In the genomic region with DNA sequence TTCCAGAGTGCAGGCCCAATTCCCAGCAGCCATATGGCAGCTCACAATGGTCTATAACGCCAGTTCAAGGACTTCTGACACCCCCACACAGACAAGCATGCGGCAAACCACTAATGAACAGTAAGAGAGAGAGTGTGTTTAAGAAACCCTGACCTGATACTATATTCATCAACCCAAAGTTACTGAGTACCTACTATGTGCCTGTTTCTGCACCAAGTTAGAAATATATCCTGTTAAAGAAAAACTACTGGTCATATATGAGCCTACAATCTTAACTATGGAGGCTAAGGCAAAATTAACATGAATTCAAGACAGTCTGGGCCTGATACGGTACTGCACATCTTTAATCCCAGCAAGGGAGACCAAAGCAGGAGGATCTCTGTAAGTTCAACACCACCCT, we compare ENCODE assay signal across 11 mouse cellular contexts. TPM values are rescaled to one million over a fixed set of nuclear protein-coding genes. Genes with fewer than 3 reads are reported as not detected.
DNase-seq lines count a peak whose midpoint lies in the region; ATAC-seq and TF ChIP-seq lines count a peak whose summit lies in the region.
"Had no signal": no experiment of that assay in that cellular context is flagged by ENCODE, and none has a peak within 500 bp of the region (broad histone marks: within the 10 kb centered on the region; RNA-seq: fewer than 3 reads in every experiment).

No protein-coding gene starts in this region.

- ATAC-seq in embryonic facial prominence, embryonic 15.5 days (ENCODE audit: insufficient number of reproducible peaks, low FRiP score, low TSS enrichment, low read depth): no peak
- ATAC-seq in limb, embryonic 11.5 days (ENCODE audit: insufficient number of reproducible peaks, low FRiP score, low TSS enrichment, low read depth): no peak
- no peak for ATAC-seq in neural tube, embryonic 13.5 days (ENCODE audit: low read depth)
- ATAC-seq in inflammation-experienced regulatory T-cells, adult 6 months: no peak
- ATAC-seq: Patski had no signal

- peak overlapping the region; percentile 47 for H3K9ac ChIP-seq in embryonic facial prominence, embryonic 15.5 days
- 0 out of 2 replicates have a peak overlapping the region, but pooled peaks have one; percentile 54 for H3K9ac ChIP-seq in limb, embryonic 11.5 days (ENCODE audit: low read length)
- H3K9ac ChIP-seq in neural tube, embryonic 13.5 days: peak overlapping the region; percentile 89

- H3K27me3 ChIP-seq in embryonic facial prominence, embryonic 15.5 days: no peaks in the 10 kb centered on the region
- H3K27me3 ChIP-seq in limb, embryonic 11.5 days (ENCODE audit: control insufficient read depth, insufficient read depth, low read length): no peaks in the 10 kb centered on the region
- H3K27me3 ChIP-seq in neural tube, embryonic 13.5 days: no peaks in the 10 kb centered on the region
- H3K27me3 ChIP-seq: Patski had no signal

- no peaks in the 10 kb centered on the region for H3K9me3 ChIP-seq in embryonic facial prominence, embryonic 15.5 days (replicated peaks)
- H3K9me3 ChIP-seq in limb, embryonic 11.5 days (ENCODE audit: control insufficient read depth, low read length): no peaks in the 10 kb centered on the region
- no peaks in the 10 kb centered on the region for H3K9me3 ChIP-seq in neural tube, embryonic 13.5 days

- DNase-seq in layer of hippocampus, adult 2 months (ENCODE audit: low spot score in 2 of 2): no peak
- DNase-seq in layer of hippocampus, postnatal 10 days (ENCODE audit: low spot score in 2 of 2): no peak
- DNase-seq in limb, embryonic 11.5 days (ENCODE audit: low spot score): no peak
- DNase-seq in gastrocnemius, postnatal 4 days (ENCODE audit: low spot score in 2 of 2): no peak
- DNase-seq in adrenal gland, adult 8-10 months: no peak
- DNase-seq: kidney, adult 11 months had no signal

- no peak for TF ChIP-seq CTCF in layer of hippocampus, adult 2 months (conservative IDR thresholded peaks at IDR 0.05)

- peak overlapping the region; percentile 83 for H3K4me2 ChIP-seq in embryonic facial prominence, embryonic 15.5 days (replicated peaks)
- H3K4me2 ChIP-seq in limb, embryonic 11.5 days (ENCODE audit: low read depth, severe bottlenecking): peak overlapping the region; percentile 67
- peak overlapping the region; percentile 87 for H3K4me2 ChIP-seq in neural tube, embryonic 13.5 days

- H3K36me3 ChIP-seq in embryonic facial prominence, embryonic 15.5 days: peaks cover 3% of the 10 kb centered on the region; the same call in 1 of the 2 replicates
- no peaks in the 10 kb centered on the region for H3K36me3 ChIP-seq in limb, embryonic 11.5 days (ENCODE audit: control insufficient read depth, insufficient read depth, low read length)
- no peaks in the 10 kb centered on the region for H3K36me3 ChIP-seq in neural tube, embryonic 13.5 days

- peak overlapping the region; percentile 72; the same call in 1 of the 2 replicates for H3K4me3 ChIP-seq in layer of hippocampus, adult 2 months
- peak overlapping the region; percentile 70 for H3K4me3 ChIP-seq in embryonic facial prominence, embryonic 15.5 days (replicated peaks)
- H3K4me3 ChIP-seq in limb, embryonic 11.5 days (ENCODE audit: low read depth, low read length): peak overlapping the region; percentile 82
- H3K4me3 ChIP-seq in neural tube, embryonic 13.5 days: peak overlapping the region; percentile 76

- 82% methylated on average over 3 of the region's 3 CpGs for WGBS in embryonic facial prominence, embryonic 15.5 days
- WGBS in limb, embryonic 11.5 days: 77% methylated on average over 3 of the region's 3 CpGs
- whole genome bisulfite sequencing in neural tube, embryonic 13.5 days: 81% methylated on average over 3 of the region's 3 CpGs

- H3K4me1 ChIP-seq in embryonic facial prominence, embryonic 15.5 days: peaks cover 10% of the 10 kb centered on the region
- 0 out of 2 replicates have a peak, but pooled peaks cover 6% of the 10 kb centered on the region for H3K4me1 ChIP-seq in limb, embryonic 11.5 days (ENCODE audit: control insufficient read depth, insufficient read depth, low read length)
- H3K4me1 ChIP-seq in neural tube, embryonic 13.5 days (replicated peaks): peaks cover 10% of the 10 kb centered on the region

- no peak overlapping the region for H3K27ac ChIP-seq in layer of hippocampus, adult 2 months
- no peak overlapping the region for H3K27ac ChIP-seq in embryonic facial prominence, embryonic 15.5 days (replicated peaks)
- no peak overlapping the region for H3K27ac ChIP-seq in limb, embryonic 11.5 days (replicated peaks; ENCODE audit: low read depth, low read length)
- no peak overlapping the region for H3K27ac ChIP-seq in neural tube, embryonic 13.5 days (replicated peaks)

RNA-seq across cellular contexts. Expression of a gene that starts 1.3 kb away (rescaled TPM):
- 10 to 100 TPM; 14.3 to 17.2 TPM for total RNA-seq in layer of hippocampus, adult 2 months (2021)
- 10 to 100 TPM; 11.8 to 16.0 TPM for total RNA-seq in layer of hippocampus, postnatal 10 days (2021)
- polyA plus RNA-seq in embryonic facial prominence, embryonic 15.5 days (2015; fragmentation: Nextera tagmentation; extraction: Ambion mirVana): 37.4 and 41.8 TPM in 2 replicates
- 26.6 and 33.8 TPM in 2 replicates for polyA plus RNA-seq in limb, embryonic 11.5 days (2014; fragmentation: Nextera tagmentation; extraction: Ambion mirVana)
- polyA plus RNA-seq in neural tube, embryonic 13.5 days (2015; fragmentation: Nextera tagmentation; extraction: Ambion mirVana): 21.2 and 22.6 TPM in 2 replicates
- 10 to 100 TPM; 54.8 to 60.3 TPM for total RNA-seq in gastrocnemius, postnatal 4 days (2021)
- polyA plus RNA-seq in inflammation-experienced regulatory T-cells, adult 6 months (2017; shearing (Covaris generic)): 100 to 1,000 TPM in 2 of 3 experiments, 10 to 100 TPM in 1; 61.0 to 150 (median 121) TPM
- total RNA-seq in adrenal gland, adult 8-10 months (2022): 10 to 100 TPM; 11.4 to 31.1 (median 21.4) TPM

RNA-seq across cellular contexts. Expression of a gene that starts 17.2 kb away (rescaled TPM):
- not detected for total RNA-seq in layer of hippocampus, adult 2 months (2021)
- not detected for total RNA-seq in layer of hippocampus, postnatal 10 days (2021)
- polyA plus RNA-seq in embryonic facial prominence, embryonic 15.5 days (2015; fragmentation: Nextera tagmentation; extraction: Ambion mirVana): 0.07 and 0.20 TPM in 2 replicates
- not detected in 2 replicates for polyA plus RNA-seq in limb, embryonic 11.5 days (2014; fragmentation: Nextera tagmentation; extraction: Ambion mirVana)
- polyA plus RNA-seq in neural tube, embryonic 13.5 days (2015; fragmentation: Nextera tagmentation; extraction: Ambion mirVana): not detected in 2 replicates
- total RNA-seq in gastrocnemius, postnatal 4 days (2021): not detected
- polyA plus RNA-seq in inflammation-experienced regulatory T-cells, adult 6 months (2017; shearing (Covaris generic)): not detected
- total RNA-seq in adrenal gland, adult 8-10 months (2022): not detected
- total RNA-seq: common myeloid progenitor, adult 5-6 weeks had no signal
- polyA plus RNA-seq: Patski had no signal

RNA-seq across cellular contexts. Expression of a gene that starts 41.6 kb away (rescaled TPM):
- under 1 TPM in 1 of 2 experiments, not detected in 1; 0.90 TPM for total RNA-seq in layer of hippocampus, adult 2 months (2021)
- under 1 TPM in 1 of 2 experiments, not detected in 1; 0.43 TPM for total RNA-seq in layer of hippocampus, postnatal 10 days (2021)
- 0.19 TPM in 1 of 2 replicates, not detected in the other for polyA plus RNA-seq in embryonic facial prominence, embryonic 15.5 days (2015; fragmentation: Nextera tagmentation; extraction: Ambion mirVana)
- polyA plus RNA-seq in limb, embryonic 11.5 days (2014; fragmentation: Nextera tagmentation; extraction: Ambion mirVana): not detected in 2 replicates
- polyA plus RNA-seq in neural tube, embryonic 13.5 days (2015; fragmentation: Nextera tagmentation; extraction: Ambion mirVana): not detected in 2 replicates
- total RNA-seq in gastrocnemius, postnatal 4 days (2021): not detected
- not detected for polyA plus RNA-seq in inflammation-experienced regulatory T-cells, adult 6 months (2017; shearing (Covaris generic))
- not detected for total RNA-seq in adrenal gland, adult 8-10 months (2022)
- total RNA-seq: common myeloid progenitor, adult 5-6 weeks had no signal

RNA-seq across cellular contexts. Expression of a gene that starts 52.6 kb away (rescaled TPM):
- under 1 TPM; 0.38 to 0.66 TPM for total RNA-seq in layer of hippocampus, adult 2 months (2021)
- under 1 TPM in 1 of 2 experiments, not detected in 1; 0.16 TPM for total RNA-seq in layer of hippocampus, postnatal 10 days (2021)
- 6.1 and 6.7 TPM in 2 replicates for polyA plus RNA-seq in embryonic facial prominence, embryonic 15.5 days (2015; fragmentation: Nextera tagmentation; extraction: Ambion mirVana)
- polyA plus RNA-seq in limb, embryonic 11.5 days (2014; fragmentation: Nextera tagmentation; extraction: Ambion mirVana): 0.81 and 1.5 TPM in 2 replicates
- 0.29 TPM in 1 of 2 replicates, not detected in the other for polyA plus RNA-seq in neural tube, embryonic 13.5 days (2015; fragmentation: Nextera tagmentation; extraction: Ambion mirVana)
- total RNA-seq in gastrocnemius, postnatal 4 days (2021): 1 to 10 TPM; 1.8 to 2.3 TPM
- not detected for polyA plus RNA-seq in inflammation-experienced regulatory T-cells, adult 6 months (2017; shearing (Covaris generic))
- total RNA-seq in adrenal gland, adult 8-10 months (2022): under 1 TPM; 0.17 to 0.65 (median 0.46) TPM
- total RNA-seq: common myeloid progenitor, adult 5-6 weeks had no signal

RNA-seq across cellular contexts. Expression of a gene that starts 57.0 kb away (rescaled TPM):
- 100 to 1,000 TPM; 257 to 267 TPM for total RNA-seq in layer of hippocampus, adult 2 months (2021)
- total RNA-seq in layer of hippocampus, postnatal 10 days (2021): 100 to 1,000 TPM; 292 to 301 TPM
- 470 and 490 TPM in 2 replicates for polyA plus RNA-seq in embryonic facial prominence, embryonic 15.5 days (2015; fragmentation: Nextera tagmentation; extraction: Ambion mirVana)
- polyA plus RNA-seq in limb, embryonic 11.5 days (2014; fragmentation: Nextera tagmentation; extraction: Ambion mirVana): 314 and 345 TPM in 2 replicates
- polyA plus RNA-seq in neural tube, embryonic 13.5 days (2015; fragmentation: Nextera tagmentation; extraction: Ambion mirVana): 384 and 425 TPM in 2 replicates
- total RNA-seq in gastrocnemius, postnatal 4 days (2021): 10 to 100 TPM; 72.4 to 83.6 TPM
- 1,000 to 10,000 TPM in 2 of 3 experiments, 100 to 1,000 TPM in 1; 884 to 1,358 (median 1,179) TPM for polyA plus RNA-seq in inflammation-experienced regulatory T-cells, adult 6 months (2017; shearing (Covaris generic))
- 100 to 1,000 TPM in 2 of 4 experiments, 10 to 100 TPM in 2; 81.0 to 121 (median 98.4) TPM for total RNA-seq in adrenal gland, adult 8-10 months (2022)
